Mouse (Mus musculus): ENCODE measurements around the gene Cyp8b1.
A peak's percentile ranks its signal among the peaks of the same experiment; 100 is the strongest.

Gene Cyp8b1

GRCm38 (mm10) chr9:121915056-121915455, 1.0 kb downstream of the Cyp8b1 start:
- no peak for DNase-seq (ENCODE audit: low spot score in 2 of 2)

- DNase-seq (ENCODE audit: low spot score in 2 of 2), result no peak
Observed at GRCm38 (mm10) chr9:121914226-121914757, 1.8 kb downstream of the Cyp8b1 start.

GRCm38 (mm10) chr9:121912786-121913185, 3.3 kb downstream of the Cyp8b1 start:
- DNase-seq (ENCODE audit: low spot score in 2 of 2), result no peak

- no peak for DNase-seq (ENCODE audit: low spot score in 2 of 2)
Observed at GRCm38 (mm10) chr9:121911196-121911595, 4.9 kb downstream of the Cyp8b1 start.

GRCm38 (mm10) chr9:121909635-121910034, 6.5 kb downstream of the Cyp8b1 start:
- DNase-seq (ENCODE audit: low spot score in 2 of 2), result no peak

GRCm38 (mm10) chr9:121908321-121908720, 7.8 kb downstream of the Cyp8b1 start:
- no peak for DNase-seq (ENCODE audit: low spot score in 2 of 2)

- DNase-seq (ENCODE audit: low spot score in 2 of 2), result no peak
Observed at GRCm38 (mm10) chr9:121907356-121908070, 8.6 kb downstream of the Cyp8b1 start.

- no peak for DNase-seq (ENCODE audit: low spot score in 2 of 2)
Observed at GRCm38 (mm10) chr9:121906456-121906855, 9.6 kb downstream of the Cyp8b1 start.

- peak; percentile 45 to 53 for DNase-seq (ENCODE audit: low spot score in 2 of 2)
Observed at GRCm38 (mm10) chr9:121905556-121906185, 10.4 kb downstream of the Cyp8b1 start.

- no peak for DNase-seq (ENCODE audit: low spot score in 2 of 2)
Observed at GRCm38 (mm10) chr9:121904946-121905345, 11.2 kb downstream of the Cyp8b1 start.

- no peak for DNase-seq (ENCODE audit: low spot score in 2 of 2)
Observed at GRCm38 (mm10) chr9:121904319-121904718, 11.8 kb downstream of the Cyp8b1 start.

GRCm38 (mm10) chr9:121903476-121904305, 12.4 kb downstream of the Cyp8b1 start:
- no peak for DNase-seq (ENCODE audit: low spot score in 2 of 2)

- no peak for DNase-seq (ENCODE audit: low spot score in 2 of 2)
Observed at GRCm38 (mm10) chr9:121901710-121902700, 14.1 kb downstream of the Cyp8b1 start.

GRCm38 (mm10) chr9:121900282-121900855, 15.7 kb downstream of the Cyp8b1 start:
- DNase-seq (ENCODE audit: low spot score in 2 of 2), result no peak

- no peak for DNase-seq (ENCODE audit: low spot score in 2 of 2)
Observed at GRCm38 (mm10) chr9:121899306-121899705, 16.8 kb downstream of the Cyp8b1 start.

- no peak for DNase-seq (ENCODE audit: low spot score in 2 of 2)
Observed at GRCm38 (mm10) chr9:121898245-121898644, 17.9 kb downstream of the Cyp8b1 start, which contains the start of gene Ackr2. Gene Ackr2 (plus strand): TSS chr9:121898355.

GRCm38 (mm10) chr9:121896820-121897219, 19.3 kb downstream of the Cyp8b1 start:
- DNase-seq (ENCODE audit: low spot score in 2 of 2), result no peak

GRCm38 (mm10) chr9:121895392-121895993, 20.6 kb downstream of the Cyp8b1 start:
- no peak for DNase-seq (ENCODE audit: low spot score in 2 of 2)

- no peak for DNase-seq (ENCODE audit: low spot score in 2 of 2)
Observed at GRCm38 (mm10) chr9:121894447-121894846, 21.7 kb downstream of the Cyp8b1 start.

- no peak for DNase-seq (ENCODE audit: low spot score in 2 of 2)
Observed at GRCm38 (mm10) chr9:121892057-121892687, 23.9 kb downstream of the Cyp8b1 start.
